Mouse (Mus musculus) liver, adult 2 months (tissue): Measurements from ENCODE around the gene Negr1.

Experiments
- CTCF ChIP-seq: fragments of 200-500 bp; IDR thresholded peaks from 2 replicates; pipeline ENCODE4 v1.5.1; 2011; ENCODE audit warnings: low read depth, low read length, control low read depth
- POLR2A ChIP-seq: fragments of 200-500 bp; IDR thresholded peaks from 2 replicates; pipeline ENCODE4 v1.6.1; 2011; ENCODE audit warnings: low read length, control low read depth; ENCODE audit not compliant: insufficient read depth; ENCODE audit errors: extremely low read depth

DNA sequence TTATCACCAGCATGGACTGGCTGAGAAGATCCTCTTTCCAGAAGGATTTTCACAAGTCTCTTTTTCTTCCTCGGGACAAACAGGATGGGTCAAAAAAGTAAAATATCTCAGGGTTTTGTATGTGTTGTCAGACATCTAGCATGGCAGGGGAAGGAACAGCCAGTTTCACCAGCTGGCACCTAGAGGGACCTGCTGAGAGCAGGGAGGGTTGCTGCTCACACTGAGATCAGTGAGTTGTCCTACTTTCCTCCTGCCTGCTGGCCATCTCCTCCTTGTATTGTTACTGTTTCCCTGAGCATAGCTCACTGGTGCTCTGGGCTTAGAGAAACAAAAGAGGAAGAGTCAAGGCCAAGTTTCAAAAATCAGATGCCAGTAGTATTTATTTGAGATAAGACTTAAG, 523.6 kb downstream of the Negr1 start:
- no peak for TF ChIP-seq CTCF
- no peak for TF ChIP-seq POLR2A
